Mouse (Mus musculus) limb, embryonic 14.5 days (tissue): ENCODE results near the gene Gm13691. TPM values are rescaled to one million over a fixed set of nuclear protein-coding genes. Genes with fewer than 3 reads are reported as not detected.

Experiments used
- ATAC-seq: fragments of 200-750 bp; cut with Nextera tagmentation; 2 replicates; pipeline ENCODE4 v1.8.0; 2017; ENCODE audit warnings: low read depth, moderate number of reproducible peaks, moderate TSS enrichment; ENCODE audit not compliant: low FRiP score
- DNase-seq: peaks from one replicate; pipeline ENCODE4 v3.0.0-alpha.2; 2015; ENCODE audit warnings: low spot score
- H3K27ac ChIP-seq: fragments of 300-500 bp; sonication (generic); replicated peaks from 2 replicates; pipeline ENCODE4 v1.5.1; 2014; ENCODE audit warnings: low read depth, mild to moderate bottlenecking, low read length, moderate library complexity, mixed read lengths
- H3K27me3 ChIP-seq: fragments of 300-500 bp; sonication (generic); 2 replicates; pipeline ENCODE4 v1.6.1; 2014; ENCODE audit warnings: low read length, mixed read lengths; ENCODE audit not compliant: control insufficient read depth, insufficient read depth
- H3K36me3 ChIP-seq: fragments of 300-500 bp; sonication (generic); 2 replicates; pipeline ENCODE4 v1.6.1; 2014; ENCODE audit warnings: mild to moderate bottlenecking, low read length, moderate library complexity, mixed read lengths; ENCODE audit not compliant: control insufficient read depth, insufficient read depth
- H3K4me1 ChIP-seq: fragments of 300-500 bp; sonication (generic); 2 replicates; pipeline ENCODE4 v1.6.1; 2014; ENCODE audit warnings: antibody characterized with exemption, low read length, mixed read lengths; ENCODE audit not compliant: control insufficient read depth, insufficient read depth
- H3K4me2 ChIP-seq: fragments of 300-500 bp; sonication (generic); replicated peaks from 2 replicates; pipeline ENCODE4 v1.6.1; 2014; ENCODE audit warnings: low read depth, mild to moderate bottlenecking, low read length, moderate library complexity; ENCODE audit not compliant: severe bottlenecking
- H3K4me3 ChIP-seq: fragments of 300-500 bp; sonication (generic); replicated peaks from 2 replicates; pipeline ENCODE4 v1.5.1; 2014; ENCODE audit warnings: low read length
- H3K9ac ChIP-seq: fragments of 300-500 bp; sonication (generic); 2 replicates; pipeline ENCODE4 v1.6.1; 2014; ENCODE audit warnings: mild to moderate bottlenecking, low read depth, low read length, moderate library complexity; ENCODE audit not compliant: severe bottlenecking
- H3K9me3 ChIP-seq: fragments of 300-500 bp; sonication (generic); 2 replicates; pipeline ENCODE4 v1.6.1; 2016; ENCODE audit warnings: low read length; ENCODE audit not compliant: control insufficient read depth
- POLR2A ChIP-seq: fragments of 200-500 bp; IDR thresholded peaks from 2 replicates; pipeline ENCODE4 v1.8.0; 2012; ENCODE audit warnings: inconsistent platforms, mild to moderate bottlenecking, moderate library complexity, borderline replicate concordance; ENCODE audit not compliant: insufficient read depth, insufficient read length; ENCODE audit errors: extremely low read depth
- WGBS: fragments of 180-500 bp; shearing (Covaris S2); extraction: QIAGEN DNeasy Blood & Tissue Kit; methylation state at CpG from one replicate; pipeline ENCODE4 v1.1.7; 2014; 5-methylcytosine and 5-hydroxymethylcytosine counted together
- polyA plus RNA-seq, 2 experiments: library from polyadenylated mRNA; depleted of rRNA in 1 of 2; stranded (reverse) in 1 of 2; unstranded in 1 of 2; fragments of >200 nt; fragmentation: Nextera tagmentation in 1 of 2; extraction: Ambion mirVana in 1 of 2; gene quantifications; 2 replicates each; pipeline versions ENCODE4 v1.2.1 to v1.2.3; 2012 to 2014

Gm13691 gene
- polyA plus RNA-seq, 2 experiments = 0.03 TPM; not detected in 1

DNA sequence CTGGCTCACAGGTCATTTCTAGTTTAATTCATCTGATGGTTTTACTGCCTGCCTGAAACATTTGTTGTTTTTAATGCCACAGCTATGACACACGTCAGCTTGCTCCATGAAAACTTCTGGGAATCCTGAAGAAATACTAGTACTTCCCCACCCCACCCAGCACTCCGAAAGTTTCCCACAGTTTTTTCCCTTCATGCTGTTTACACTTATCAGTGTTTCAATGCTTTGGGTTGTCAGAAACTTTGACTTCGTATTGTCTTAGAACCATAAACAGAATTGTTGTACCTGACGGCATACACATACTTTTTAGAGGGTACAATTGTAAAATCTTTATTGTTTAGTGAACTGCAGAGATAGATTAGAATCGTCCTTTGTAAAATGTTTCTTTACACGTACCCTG is 48.9 kb downstream of the Gm13691 start:
- DNase-seq = no peak
- ATAC-seq = no peak

More for the DNA sequence above, 48.9 kb downstream of the Gm13691 start:
- Histone ChIP-seq H3K4me2 (no peak overlapping the region), H3K27me3 (no peaks in the 10 kb centered on the region), H3K9me3 (no peaks in the 10 kb centered on the region), H3K27ac (no peak overlapping the region), H3K9ac (no peak overlapping the region), H3K36me3 (no peaks in the 10 kb centered on the region), H3K4me3 (no peak overlapping the region), H3K4me1 (no peaks in the 10 kb centered on the region)
- TF ChIP-seq POLR2A = no peak
- 51% methylated on average over 6 of the region's 6 CpGs for WGBS

Other genes with a start within 250 kb of the Gm13691 start
- 10.6 and 11.5 TPM in 2 replicates for gene Fam171b, start 177.9 kb upstream of the Gm13691 start, polyA plus RNA-seq (2012; rRNA removed)
- 16.4 and 19.5 TPM in 2 replicates for gene Fam171b, start 177.9 kb upstream of the Gm13691 start, polyA plus RNA-seq (2014; fragmentation: Nextera tagmentation; extraction: Ambion mirVana)
- not detected in 2 replicates for gene Zswim2, start 49.3 kb upstream of the Gm13691 start, polyA plus RNA-seq (2012; rRNA removed)
- not detected in 2 replicates for gene Zswim2, start 49.3 kb upstream of the Gm13691 start, polyA plus RNA-seq (2014; fragmentation: Nextera tagmentation; extraction: Ambion mirVana)
- 0.03 TPM in 1 of 2 replicates, not detected in the other for gene Gm13698, start 34.9 kb upstream of the Gm13691 start, polyA plus RNA-seq (2012; rRNA removed)
- gene Gm13698, start 34.9 kb upstream of the Gm13691 start, polyA plus RNA-seq (2014; fragmentation: Nextera tagmentation; extraction: Ambion mirVana) = not detected in 2 replicates
- 0.03 TPM in 1 of 2 replicates, not detected in the other for gene Gm13693, start 29.1 kb upstream of the Gm13691 start, polyA plus RNA-seq (2012; rRNA removed)
- gene Gm13693, start 29.1 kb upstream of the Gm13691 start, polyA plus RNA-seq (2014; fragmentation: Nextera tagmentation; extraction: Ambion mirVana) = not detected in 2 replicates
- not detected in 2 replicates for gene Gm13695, start 23.2 kb upstream of the Gm13691 start, polyA plus RNA-seq (2012; rRNA removed)
- gene Gm13695, start 23.2 kb upstream of the Gm13691 start, polyA plus RNA-seq (2014; fragmentation: Nextera tagmentation; extraction: Ambion mirVana) = not detected in 2 replicates
- 0.03 TPM in 1 of 2 replicates, not detected in the other for gene Gm13696, start 17.4 kb upstream of the Gm13691 start, polyA plus RNA-seq (2012; rRNA removed)
- gene Gm13696, start 17.4 kb upstream of the Gm13691 start, polyA plus RNA-seq (2014; fragmentation: Nextera tagmentation; extraction: Ambion mirVana) = not detected in 2 replicates
- 0.03 TPM in 1 of 2 replicates, not detected in the other for gene Gm13694, start 11.6 kb upstream of the Gm13691 start, polyA plus RNA-seq (2012; rRNA removed)
- not detected in 2 replicates for gene Gm13694, start 11.6 kb upstream of the Gm13691 start, polyA plus RNA-seq (2014; fragmentation: Nextera tagmentation; extraction: Ambion mirVana)
- gene Gm13697, start 5.8 kb upstream of the Gm13691 start, polyA plus RNA-seq (2012; rRNA removed) = 0.03 TPM in 1 of 2 replicates, not detected in the other
- gene Gm13697, start 5.8 kb upstream of the Gm13691 start, polyA plus RNA-seq (2014; fragmentation: Nextera tagmentation; extraction: Ambion mirVana) = not detected in 2 replicates